Mouse (Mus musculus): ENCODE data around the gene Dnajc2.

DNA sequence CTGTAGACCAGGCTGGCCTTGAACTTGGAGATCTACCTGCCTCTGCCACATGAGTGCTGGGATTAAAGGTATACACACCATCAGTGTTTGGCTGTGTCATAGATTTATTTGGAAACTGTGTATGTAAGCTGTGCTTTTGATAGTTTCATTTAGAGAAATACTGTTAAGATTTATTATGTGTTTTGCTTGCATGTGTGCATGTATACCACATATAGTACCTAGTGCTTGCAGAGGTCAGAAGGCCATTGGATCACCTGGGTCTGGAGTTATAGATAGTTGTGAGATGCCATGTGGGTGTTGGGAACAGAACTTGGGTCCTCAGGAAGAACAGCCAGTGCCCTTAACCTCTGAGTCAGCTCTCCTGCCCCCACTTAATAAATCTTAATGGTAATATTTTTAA, 40.4 kb downstream of the Dnajc2 start:
- no peak for TF ChIP-seq CTCF (IDR thresholded peaks at IDR 0.05)
- TF ChIP-seq EP300 (IDR thresholded peaks at IDR 0.05) = no peak

All from lung, postnatal 0 days (tissue).